Mouse (Mus musculus): ENCODE results near the gene Otud1.

DNA sequence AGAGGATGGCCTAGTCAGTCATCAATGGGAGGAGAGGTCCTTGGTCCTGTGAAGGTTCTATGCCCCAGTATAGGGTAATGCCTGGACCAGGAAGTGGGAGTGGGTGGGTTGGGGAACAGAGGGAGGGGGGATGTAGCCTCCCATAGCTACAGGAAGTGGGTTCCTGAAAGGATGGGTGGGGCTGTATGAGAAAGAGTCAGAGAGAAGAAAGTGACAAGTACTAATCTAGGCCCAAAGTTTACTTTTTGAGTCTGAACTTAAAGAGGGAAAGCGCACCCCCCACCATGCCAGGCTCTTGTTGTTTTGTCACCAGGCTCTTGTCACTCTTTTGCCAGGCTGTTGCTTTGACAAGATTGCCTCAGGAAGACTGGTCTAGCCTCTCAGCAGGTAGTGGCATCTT is 35.5 kb upstream of the Otud1 start:
- TF ChIP-seq CTCF (IDR thresholded peaks at IDR 0.05; ENCODE audit: extremely low read depth, insufficient read depth, insufficient read length, insufficient replicate concordance) (no peak), POLR2A (IDR thresholded peaks at IDR 0.05; ENCODE audit: low read depth, low read length) (no peak)

Data from spleen, adult 2 months (tissue).